Mouse (Mus musculus) neural tube, embryonic 14.5 days (tissue): ENCODE data around the gene Vamp1. TPM values are rescaled to one million over a fixed set of nuclear protein-coding genes. Genes with fewer than 3 reads are reported as not detected.

ENCODE experiments used
- ATAC-seq: fragments of 200-750 bp; cut with Nextera tagmentation; 2 replicates; pipeline ENCODE4 v1.8.0; 2017; ENCODE audit warnings: low read depth, mild to moderate bottlenecking, moderate TSS enrichment, moderate library complexity
- H3K27ac ChIP-seq: fragments of 300-500 bp; sonication (generic); 2 replicates; pipeline ENCODE4 v1.5.1; 2014; ENCODE audit warnings: low read depth, mild to moderate bottlenecking, control low read depth, low read length, moderate library complexity, mixed read lengths
- H3K27me3 ChIP-seq: fragments of 300-500 bp; sonication (generic); 2 replicates; pipeline ENCODE4 v1.6.1; 2014; ENCODE audit warnings: low read length; ENCODE audit not compliant: control insufficient read depth, insufficient read depth
- H3K36me3 ChIP-seq: fragments of 300-500 bp; sonication (generic); 2 replicates; pipeline ENCODE4 v1.6.1; 2014; ENCODE audit warnings: low read length, mixed read lengths; ENCODE audit not compliant: control insufficient read depth, insufficient read depth
- H3K4me1 ChIP-seq: fragments of 300-500 bp; sonication (generic); 2 replicates; pipeline ENCODE4 v1.6.1; 2014; ENCODE audit warnings: low read length; ENCODE audit not compliant: control insufficient read depth, insufficient read depth
- H3K4me2 ChIP-seq: fragments of 300-500 bp; sonication (generic); 2 replicates; pipeline ENCODE4 v1.6.1; 2014; ENCODE audit warnings: mild to moderate bottlenecking, low read depth, low read length, control low read depth
- H3K4me3 ChIP-seq: fragments of 300-500 bp; sonication (generic); 2 replicates; pipeline ENCODE4 v1.5.1; 2014; ENCODE audit warnings: low read depth, low read length, control low read depth, mixed read lengths
- H3K9ac ChIP-seq: fragments of 300-500 bp; sonication (generic); replicated peaks from 2 replicates; pipeline ENCODE4 v1.6.1; 2014; ENCODE audit warnings: low read depth, mild to moderate bottlenecking, control low read depth, low read length, mixed read lengths
- H3K9me3 ChIP-seq: fragments of 300-500 bp; sonication (generic); 2 replicates; pipeline ENCODE4 v1.6.1; 2016; ENCODE audit warnings: low read length; ENCODE audit not compliant: control insufficient read depth
- WGBS: fragments of 180-500 bp; shearing (Covaris S2); extraction: QIAGEN DNeasy Blood & Tissue Kit; methylation state at CpG from one replicate; pipeline ENCODE4 v1.1.7; 2014; 5-methylcytosine and 5-hydroxymethylcytosine counted together
- polyA plus RNA-seq: library from polyadenylated mRNA; unstranded; fragments of >200 nt; fragmentation: Nextera tagmentation; extraction: Ambion mirVana; gene quantifications from 2 replicates; pipeline ENCODE4 v1.2.1, GENCODE M21; 2014

Gene Vamp1
- polyA plus RNA-seq, 1 experiment from 2014 or later: 21.2 TPM

DNA sequence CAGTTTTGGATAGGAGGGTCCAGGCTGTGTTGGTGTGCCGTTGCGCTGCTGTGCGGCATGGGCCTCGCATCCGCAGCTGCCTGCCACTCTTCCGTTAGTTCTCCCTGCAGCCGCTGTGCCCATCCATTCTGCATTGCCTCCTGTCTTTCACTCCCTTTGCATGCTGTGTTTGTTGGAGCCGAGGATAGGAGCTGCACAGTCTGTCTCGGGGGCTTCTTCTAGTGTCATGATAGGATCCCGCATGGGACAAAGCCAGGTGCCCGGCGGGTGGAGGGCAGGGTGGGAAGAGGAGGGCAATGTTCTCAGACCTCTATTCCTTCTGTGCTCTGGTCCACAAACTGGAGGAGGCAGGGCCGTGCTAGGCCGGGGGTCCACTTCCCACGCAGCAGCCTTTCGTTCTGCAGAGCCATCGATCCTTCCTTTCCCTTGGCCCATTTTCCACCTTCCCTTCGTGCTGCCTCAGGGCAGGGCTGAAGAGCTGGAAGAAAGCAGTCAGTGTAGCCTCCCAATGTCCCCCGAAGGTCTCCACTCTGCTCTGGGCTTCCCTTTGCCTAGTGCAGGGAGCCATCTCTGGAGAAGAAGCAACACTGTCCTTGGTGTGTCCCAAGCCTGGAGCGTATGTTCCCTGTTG lies 5.9 kb downstream of the Vamp1 start:
- WGBS: 89% methylated on average over 20 of the region's 20 CpGs
- no peaks in the 10 kb centered on the region for H3K27me3 ChIP-seq
- H3K4me2 ChIP-seq: no peak overlapping the region
- no peak overlapping the region for H3K27ac ChIP-seq
- H3K9me3 ChIP-seq: no peaks in the 10 kb centered on the region
- H3K9ac ChIP-seq: no peak overlapping the region
- H3K36me3 ChIP-seq: no peaks in the 10 kb centered on the region
- no peak for ATAC-seq
- peaks cover 6% of the 10 kb centered on the region for H3K4me1 ChIP-seq
- H3K4me3 ChIP-seq: no peak overlapping the region

DNA sequence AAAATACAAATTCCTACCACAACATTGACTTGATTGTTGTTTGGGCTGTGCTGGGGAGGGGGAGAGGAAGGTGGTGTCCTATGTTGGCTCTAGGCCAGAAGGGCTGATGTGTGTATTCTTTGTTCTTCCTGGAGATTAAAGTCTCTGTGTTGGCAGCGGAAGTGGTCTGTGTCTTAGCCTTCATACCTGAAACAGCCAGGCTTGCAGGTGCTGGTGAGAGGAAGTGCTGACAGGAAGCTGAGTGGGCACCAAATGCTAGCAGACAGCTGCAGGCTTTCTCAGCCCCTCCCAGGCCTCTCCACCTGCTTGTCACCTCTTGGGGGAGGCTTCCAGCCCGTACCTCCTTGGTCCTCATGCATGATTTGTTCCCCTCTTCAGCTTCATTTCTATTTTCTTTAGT lies 6.8 kb downstream of the Vamp1 start:
- no peak overlapping the region for H3K4me2 ChIP-seq
- 78% methylated on average over 2 of the region's 2 CpGs for WGBS
- no peaks in the 10 kb centered on the region for H3K36me3 ChIP-seq
- no peaks in the 10 kb centered on the region for H3K27me3 ChIP-seq
- H3K9me3 ChIP-seq: no peaks in the 10 kb centered on the region
- ATAC-seq: no peak
- no peaks in the 10 kb centered on the region; the same call in 1 of the 2 replicates for H3K4me1 ChIP-seq
- H3K27ac ChIP-seq: no peak overlapping the region
- H3K9ac ChIP-seq: no peak overlapping the region
- no peak overlapping the region for H3K4me3 ChIP-seq

DNA sequence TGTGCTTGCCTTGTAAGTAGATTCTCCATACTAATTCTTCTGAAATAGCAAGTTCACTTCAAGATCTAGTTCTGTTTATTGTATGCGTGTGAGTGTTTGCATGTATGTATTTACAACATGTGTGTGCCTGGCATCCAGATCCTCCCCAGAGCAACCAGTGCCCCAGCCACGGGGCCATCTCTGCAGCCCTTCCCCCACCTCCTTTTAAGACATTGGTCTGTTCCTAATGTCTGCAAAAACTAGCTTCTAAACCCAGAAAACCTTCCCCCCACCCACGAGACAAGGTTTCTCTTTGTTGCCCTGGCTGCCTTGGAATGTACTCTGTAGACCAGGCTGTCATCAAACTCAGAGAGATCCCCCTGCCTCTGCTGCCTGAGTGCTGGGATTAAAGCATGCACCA lies 7.2 kb downstream of the Vamp1 start:
- Histone ChIP-seq H3K4me2 (no peak overlapping the region), H3K4me3 (no peak overlapping the region), H3K9ac (no peak overlapping the region), H3K36me3 (no peaks in the 10 kb centered on the region), H3K4me1 (no peaks in the 10 kb centered on the region), H3K9me3 (no peaks in the 10 kb centered on the region), H3K27ac (no peak overlapping the region), H3K27me3 (no peaks in the 10 kb centered on the region)
- ATAC-seq: no peak
- WGBS: 92% methylated on average over 3 of the region's 3 CpGs

DNA sequence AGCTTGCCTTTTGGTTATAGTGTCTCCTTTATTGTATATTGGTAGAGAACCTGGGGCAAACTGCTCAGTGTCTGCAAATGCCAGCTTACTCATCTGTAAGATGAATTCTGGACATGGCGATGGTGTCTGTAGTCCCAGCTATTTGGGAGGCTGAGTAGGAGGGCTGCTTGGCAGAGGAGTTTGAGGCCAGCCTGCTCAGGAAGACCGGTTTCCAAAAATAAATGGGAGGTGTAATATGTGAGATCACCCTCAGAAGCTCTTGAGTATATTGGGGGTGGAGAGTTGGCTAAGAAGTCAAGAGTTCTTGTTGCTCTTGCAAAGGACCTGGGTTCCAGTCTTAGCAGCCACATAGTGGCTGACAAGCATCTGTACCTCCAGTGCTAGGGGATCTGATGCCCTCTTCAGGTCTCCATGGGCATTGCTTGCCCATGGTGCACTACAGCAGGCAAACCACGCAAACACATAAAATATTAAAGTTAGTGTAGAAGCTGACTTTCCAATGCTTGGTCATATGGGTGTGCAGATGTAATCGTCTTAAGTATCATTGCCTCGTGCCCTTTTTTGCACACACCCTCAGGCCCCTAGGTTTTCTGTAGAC lies 10.3 kb downstream of the Vamp1 start:
- Histone ChIP-seq H3K36me3 (no peaks in the 10 kb centered on the region), H3K9me3 (no peaks in the 10 kb centered on the region), H3K4me3 (no peak overlapping the region), H3K4me2 (no peak overlapping the region), H3K9ac (no peak overlapping the region), H3K27ac (no peak overlapping the region), H3K27me3 (no peaks in the 10 kb centered on the region), H3K4me1 (0 out of 2 replicates have a peak, but pooled peaks cover 2% of the 10 kb centered on the region)
- no peak for ATAC-seq
- 91% methylated on average over 5 of the region's 5 CpGs for WGBS

DNA sequence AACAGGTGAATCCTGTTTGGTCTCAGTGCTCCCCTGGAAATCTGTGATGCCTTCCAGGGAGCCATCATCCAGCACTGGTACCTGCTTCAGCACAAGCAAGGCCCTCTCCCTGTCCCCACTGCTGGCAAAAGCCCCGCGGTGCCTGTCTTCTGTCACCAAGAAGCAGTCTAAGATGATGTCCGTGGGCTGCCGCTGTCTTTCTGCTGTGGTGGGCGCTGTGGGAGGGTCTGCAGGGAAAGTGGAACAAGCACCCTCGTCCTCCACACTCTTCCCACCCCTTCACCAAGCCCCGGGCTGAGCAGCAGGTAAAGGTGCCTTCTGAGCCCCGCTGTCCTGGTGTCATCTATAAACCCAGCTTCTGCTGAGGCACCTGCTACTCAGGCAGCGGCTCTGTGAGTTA lies 15.2 kb downstream of the Vamp1 start:
- Histone ChIP-seq H3K4me2 (peak overlapping the region; percentile 85), H3K4me3 (no peak overlapping the region), H3K9me3 (no peaks in the 10 kb centered on the region), H3K9ac (no peak overlapping the region; the same call in none of the 2 replicates), H3K27me3 (no peaks in the 10 kb centered on the region), H3K4me1 (peaks cover 12% of the 10 kb centered on the region), H3K27ac (peak overlapping the region; percentile 48; the same call in 1 of the 2 replicates), H3K36me3 (no peaks in the 10 kb centered on the region)
- WGBS: 76% methylated on average over 9 of the region's 9 CpGs
- ATAC-seq: peak; percentile 9; the same call in 1 of the 2 replicates

DNA sequence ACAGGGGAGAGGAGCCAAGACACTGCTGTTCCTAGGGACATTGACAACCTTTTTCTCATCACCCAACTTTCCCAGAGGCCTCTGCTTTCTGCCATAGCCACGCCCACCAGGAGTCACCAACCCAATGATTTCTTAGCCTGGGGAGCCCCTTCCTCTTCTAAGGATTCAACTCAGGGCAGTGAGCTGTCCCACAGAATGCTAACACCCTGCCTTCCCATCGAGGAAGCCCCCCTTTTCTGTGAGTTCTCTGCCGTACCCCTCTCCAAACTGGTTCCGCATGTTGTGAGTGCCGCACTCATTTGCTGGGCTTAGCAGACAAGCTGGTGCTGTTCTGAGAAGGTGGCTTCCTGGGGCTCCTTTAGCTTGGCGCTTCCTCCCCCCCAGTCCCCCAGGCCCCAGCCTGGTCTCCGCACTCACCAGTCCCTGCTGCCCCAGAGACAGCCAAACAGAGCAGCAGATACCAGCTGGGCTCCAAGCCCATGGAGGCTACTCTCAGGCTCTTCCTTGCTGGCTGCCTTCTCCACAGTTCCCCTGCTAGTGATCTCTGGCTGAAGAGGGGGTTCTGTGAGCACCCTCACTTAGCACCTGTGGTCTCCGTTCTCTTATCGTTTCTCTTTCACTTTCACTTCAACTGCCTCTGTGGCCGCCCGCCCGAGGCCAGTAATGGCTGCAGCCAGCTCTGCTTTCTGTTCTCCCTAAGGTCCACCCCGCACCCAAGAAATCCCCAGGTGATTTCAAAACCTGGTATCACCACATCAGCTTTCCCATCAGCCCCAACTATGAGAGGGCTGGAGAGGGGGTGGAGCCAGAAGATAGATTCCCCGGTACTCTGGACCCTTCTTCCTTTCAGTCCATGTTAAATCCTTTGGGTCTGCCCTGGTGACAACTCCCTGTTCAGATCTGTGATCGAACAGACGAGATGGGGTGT lies 16.0 kb downstream of the Vamp1 start, which contains the start of gene Tapbpl:
Gene Tapbpl, minus strand, starts transcription at position 744 of the 928 bp plus-strand sequence.
- H3K27me3 ChIP-seq: no peaks in the 10 kb centered on the region
- peaks cover 12% of the 10 kb centered on the region for H3K4me1 ChIP-seq
- peak within 1 kb of the TSS; percentile 85 for H3K4me2 ChIP-seq
- peak within 1 kb of the TSS; percentile 52 for H3K27ac ChIP-seq
- no peaks in the 10 kb centered on the region for H3K36me3 ChIP-seq
- 11% methylated on average over 16 of the region's 16 CpGs for WGBS
- H3K4me3 ChIP-seq: peak within 1 kb of the TSS; percentile 34
- no peaks in the 10 kb centered on the region for H3K9me3 ChIP-seq
- peak within 1 kb of the TSS; percentile 61 for H3K9ac ChIP-seq
- ATAC-seq: peak; percentile 83

DNA sequence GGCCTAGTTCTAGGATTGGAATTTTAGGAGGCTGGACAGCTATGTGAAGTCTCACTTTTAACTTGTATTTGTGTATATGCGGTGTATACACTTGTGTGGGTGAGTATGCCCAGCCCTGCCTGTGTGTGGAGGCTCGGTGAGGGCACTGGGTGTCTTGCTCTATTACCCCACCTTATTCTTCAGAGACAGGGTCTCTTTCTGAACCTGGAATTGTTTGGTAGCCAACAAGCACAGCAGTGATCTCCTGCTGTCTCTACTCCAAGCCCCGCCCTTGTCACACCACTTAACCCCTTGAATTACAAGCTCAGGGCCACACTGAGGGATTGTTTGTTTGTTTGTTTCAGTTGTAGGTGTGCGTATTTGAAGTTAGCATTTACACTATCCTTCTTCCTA lies 16.7 kb downstream of the Vamp1 start:
- no peak; the same call in 1 of the 2 replicates for ATAC-seq
- Histone ChIP-seq H3K27me3 (no peaks in the 10 kb centered on the region), H3K4me3 (peak overlapping the region; percentile 34), H3K9ac (peak overlapping the region; percentile 61; the same call in 1 of the 2 replicates), H3K4me1 (peaks cover 12% of the 10 kb centered on the region), H3K27ac (no peak overlapping the region), H3K9me3 (no peaks in the 10 kb centered on the region), H3K36me3 (no peaks in the 10 kb centered on the region), H3K4me2 (peak overlapping the region; percentile 85)
- WGBS: 52% methylated on average over 4 of the region's 4 CpGs

DNA sequence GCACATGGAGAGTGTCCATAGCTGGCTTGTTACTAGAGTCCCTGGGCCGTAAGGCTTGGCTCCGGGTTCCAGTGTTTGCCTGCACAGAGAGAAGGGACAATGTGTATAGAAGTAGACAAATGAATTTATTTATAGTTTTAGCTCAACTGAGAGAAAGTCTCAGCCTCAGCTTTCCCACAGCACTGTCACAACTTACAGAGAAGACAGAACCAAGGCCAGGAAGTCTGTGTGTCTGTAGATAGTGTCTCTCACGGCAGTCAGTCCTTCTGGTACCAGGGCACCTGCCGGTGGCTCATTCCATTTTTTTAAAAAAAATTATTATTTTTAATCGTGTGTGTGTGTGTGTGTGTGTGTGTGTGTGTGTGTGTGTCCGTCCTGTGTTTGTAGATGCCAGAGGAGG lies 17.2 kb downstream of the Vamp1 start:
- no peak for ATAC-seq
- WGBS: 81% methylated on average over 6 of the region's 6 CpGs
- Histone ChIP-seq H3K9ac (no peak overlapping the region), H3K27ac (no peak overlapping the region), H3K4me3 (no peak overlapping the region), H3K9me3 (no peaks in the 10 kb centered on the region), H3K4me2 (no peak overlapping the region), H3K27me3 (no peaks in the 10 kb centered on the region), H3K36me3 (no peaks in the 10 kb centered on the region), H3K4me1 (peaks cover 12% of the 10 kb centered on the region)
